Mouse (Mus musculus) testis, adult 2 months (tissue): ENCODE results near the gene Zfp974. TPM values are rescaled to one million over a fixed set of nuclear protein-coding genes. Genes with fewer than 3 reads are reported as not detected.
"Not testable (repeated sequence)": the region's sequence is repeated elsewhere in the genome, so short reads cannot be mapped to it uniquely, and the experiment has no call there.

Experiments used
- H3K27ac ChIP-seq: fragments of 200-500 bp; 2 replicates; pipeline ENCODE4 v1.5.1; 2012; ENCODE audit warnings: low read depth, low read length; ENCODE audit not compliant: control insufficient read depth, insufficient read depth
- H3K27me3 ChIP-seq: fragments of 200-500 bp; 2 replicates; pipeline ENCODE4 v1.6.1; 2012; ENCODE audit warnings: mild to moderate bottlenecking, low read length, moderate library complexity; ENCODE audit not compliant: control insufficient read depth, insufficient read depth
- H3K36me3 ChIP-seq: fragments of 200-500 bp; 2 replicates; pipeline ENCODE4 v1.6.1; 2012; ENCODE audit warnings: mild to moderate bottlenecking, low read length; ENCODE audit not compliant: control insufficient read depth, insufficient read depth
- H3K4me1 ChIP-seq: fragments of 200-500 bp; 2 replicates; pipeline ENCODE4 v1.6.1; 2012; ENCODE audit warnings: low read length; ENCODE audit not compliant: control insufficient read depth, insufficient read depth
- H3K4me3 ChIP-seq: fragments of 200-500 bp; 2 replicates; pipeline ENCODE4 v1.5.1; 2012; ENCODE audit warnings: low read depth, mild to moderate bottlenecking, low read length, moderate library complexity, mixed read lengths; ENCODE audit not compliant: control insufficient read depth
- CTCF ChIP-seq: fragments of 200-500 bp; IDR thresholded peaks from 2 replicates; pipeline ENCODE4 v1.5.1; 2012; ENCODE audit warnings: low read depth, mild to moderate bottlenecking, inconsistent platforms, low read length, moderate library complexity; ENCODE audit not compliant: control insufficient read depth, insufficient read depth, insufficient replicate concordance
- POLR2A ChIP-seq: fragments of 200-500 bp; IDR thresholded peaks from 2 replicates; pipeline ENCODE4 v1.6.1; 2012; ENCODE audit warnings: low read depth, mild to moderate bottlenecking, inconsistent platforms, low read length, moderate library complexity; ENCODE audit not compliant: control insufficient read depth
- polyA plus RNA-seq: library from polyadenylated mRNA; depleted of rRNA; stranded (reverse); fragments of >200 nt; gene quantifications from 2 replicates; pipeline ENCODE4 v1.2.3, GENCODE M21; 2012; rRNA removed

The Zfp974 gene
- polyA plus RNA-seq, 1 experiment, result 15.4 TPM

- Histone ChIP-seq H3K36me3 (no peaks in the 10 kb centered on the region), H3K27me3 (no peaks in the 10 kb centered on the region), H3K27ac (no peak overlapping the region), H3K4me3 (no peak overlapping the region), H3K4me1 (no peaks in the 10 kb centered on the region)
- no peak for TF ChIP-seq POLR2A
- no peak for TF ChIP-seq CTCF
Measured at GRCm38 (mm10) chr7:27905061-27905848, 24.0 kb downstream of the Zfp974 start.

- Histone ChIP-seq H3K4me3 (no peak overlapping the region), H3K4me1 (no peaks in the 10 kb centered on the region), H3K27ac (no peak overlapping the region), H3K36me3 (no peaks in the 10 kb centered on the region), H3K27me3 (no peaks in the 10 kb centered on the region)
- TF ChIP-seq CTCF, result no peak
- no peak for TF ChIP-seq POLR2A
Measured at GRCm38 (mm10) chr7:27900601-27901000, 28.7 kb downstream of the Zfp974 start.

- H3K27ac ChIP-seq, result no peak overlapping the region
- H3K4me3 ChIP-seq, result no peak overlapping the region
- no peak for TF ChIP-seq CTCF
- no peak for TF ChIP-seq POLR2A
- peaks cover 5% of the 10 kb centered on the region for H3K4me1 ChIP-seq
- no peaks in the 10 kb centered on the region for H3K27me3 ChIP-seq
- no peaks in the 10 kb centered on the region for H3K36me3 ChIP-seq
Measured at GRCm38 (mm10) chr7:27881721-27882120, 47.5 kb downstream of the Zfp974 start.

- not testable (repeated sequence) for H3K4me1 ChIP-seq
Measured at GRCm38 (mm10) chr7:27862578-27862977, 66.7 kb downstream of the Zfp974 start.

DNA sequence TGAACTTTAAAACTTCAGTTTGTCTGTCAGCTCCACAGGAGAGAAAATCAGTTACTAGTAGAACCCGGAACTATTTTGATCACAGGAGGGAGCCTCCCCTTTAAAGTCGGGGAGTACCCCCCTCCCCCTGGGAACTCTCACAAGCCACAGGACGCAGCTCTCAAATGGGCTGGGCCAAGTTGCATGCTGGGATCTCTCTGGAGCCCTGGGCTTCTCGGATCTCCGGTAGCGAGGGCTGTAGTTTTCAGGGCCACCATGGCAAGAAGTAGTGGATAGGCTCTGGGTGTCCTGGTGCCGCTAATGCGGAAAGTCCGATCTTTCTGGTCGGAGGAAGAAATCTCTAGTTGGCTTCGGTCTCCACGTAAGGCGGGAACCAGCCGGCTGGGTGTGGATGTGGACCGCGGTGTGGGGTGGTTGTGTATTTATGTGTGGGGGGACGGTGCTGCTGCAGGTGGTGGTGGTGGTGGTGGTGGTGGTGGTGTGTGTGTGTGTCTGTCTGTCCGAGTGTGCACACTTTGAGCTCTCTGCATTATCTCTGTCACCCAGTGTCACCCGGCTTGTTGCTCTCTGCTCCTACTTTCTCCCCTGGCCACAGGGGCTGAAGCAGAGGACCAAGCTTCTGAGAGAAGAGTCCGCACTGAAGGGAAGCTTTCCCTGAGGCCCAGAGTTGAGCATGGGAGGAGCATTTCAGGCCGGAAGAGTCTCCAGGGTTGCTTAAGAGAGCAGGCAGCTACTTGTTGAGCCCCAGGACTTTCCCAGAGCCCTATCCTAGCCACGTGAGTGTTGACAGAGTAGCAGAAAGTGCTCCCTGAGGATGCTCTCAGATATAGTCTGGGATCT is 68.6 kb downstream of the Zfp974 start:
- peak overlapping the region; percentile 54 for H3K27ac ChIP-seq
- peak overlapping the region; percentile 87 for H3K4me3 ChIP-seq
- H3K27me3 ChIP-seq, result no peaks in the 10 kb centered on the region
- TF ChIP-seq POLR2A, result peak; percentile 50; the same call in 1 of the 2 replicates
- no peak for TF ChIP-seq CTCF
- peaks cover 5% of the 10 kb centered on the region for H3K4me1 ChIP-seq
- H3K36me3 ChIP-seq, result no peaks in the 10 kb centered on the region

More at GRCm38 (mm10) chr7:27862578-27862977, 66.7 kb downstream of the Zfp974 start:
- H3K36me3 ChIP-seq, H3K27me3 ChIP-seq, H3K27ac ChIP-seq: not testable (repeated sequence)
- peak overlapping the region; percentile 59 for H3K4me3 ChIP-seq

DNA sequence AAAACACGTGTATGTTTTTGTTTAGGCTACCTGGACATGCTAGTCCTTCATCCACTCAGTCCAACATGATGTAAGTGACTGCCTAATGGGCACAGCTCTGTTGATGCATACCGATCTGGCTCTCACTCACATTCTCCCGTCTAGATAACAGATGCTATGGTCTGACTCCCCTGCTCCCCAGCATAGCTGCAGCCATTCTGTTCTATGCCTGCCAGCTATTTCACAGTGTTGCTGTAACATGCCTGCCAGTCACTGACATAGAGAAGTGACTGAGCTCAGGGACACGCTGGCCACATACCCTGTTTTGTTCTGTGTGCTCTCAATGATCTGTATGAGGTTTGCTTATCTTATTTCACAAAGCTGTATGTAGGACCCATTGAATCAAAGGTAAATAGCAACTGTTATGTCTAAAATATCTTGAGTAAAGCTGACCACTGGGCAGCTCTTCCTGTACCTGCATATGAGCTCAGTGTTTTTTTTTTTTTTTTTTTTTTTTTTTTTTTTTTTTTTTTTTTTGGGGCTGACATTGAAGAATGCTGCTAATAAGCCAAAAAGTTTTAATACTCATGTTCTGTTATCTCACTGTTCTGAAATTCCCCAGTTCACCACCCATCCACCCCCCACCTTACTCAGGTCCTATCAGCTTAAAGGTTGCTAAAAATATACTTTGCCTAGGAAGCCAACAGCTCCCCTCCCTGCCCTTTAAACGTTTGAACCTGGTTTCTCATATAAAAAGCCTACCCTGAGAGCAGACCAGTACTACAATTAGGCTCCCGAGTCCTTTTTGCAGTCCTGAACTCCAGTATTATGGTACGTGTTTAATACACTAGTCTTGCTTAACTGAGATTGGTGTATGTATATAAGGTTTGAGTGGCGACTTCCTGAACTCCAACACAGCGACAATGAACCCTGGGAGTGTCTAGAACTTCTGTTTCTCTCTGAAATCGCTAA is 69.7 kb downstream of the Zfp974 start:
- peak overlapping the region; percentile 87; the same call in 1 of the 2 replicates for H3K4me3 ChIP-seq
- TF ChIP-seq POLR2A, result no peak
- TF ChIP-seq CTCF, result no peak
- no peaks in the 10 kb centered on the region for H3K36me3 ChIP-seq
- H3K27ac ChIP-seq, result peak overlapping the region; percentile 54; the same call in 1 of the 2 replicates
- H3K4me1 ChIP-seq, result peaks cover 5% of the 10 kb centered on the region
- no peaks in the 10 kb centered on the region for H3K27me3 ChIP-seq

Other genes with a start within 250 kb of the Zfp974 start
- 27.7 and 38.1 TPM in 2 replicates for gene Zfp607b, start 240.1 kb downstream of the Zfp974 start, polyA plus RNA-seq
- 4.7 and 8.0 TPM in 2 replicates for gene Zfp60, start 198.1 kb downstream of the Zfp974 start, polyA plus RNA-seq
- gene Zfp626, start 122.3 kb downstream of the Zfp974 start, polyA plus RNA-seq, result 4.1 and 6.3 TPM in 2 replicates
- 2.0 and 2.3 TPM in 2 replicates for gene Zfp59, start 90.9 kb downstream of the Zfp974 start, polyA plus RNA-seq
- 3.4 and 4.3 TPM in 2 replicates for gene Zfp607a, start 71.9 kb downstream of the Zfp974 start, polyA plus RNA-seq
- gene Zfp780b, start 49.7 kb upstream of the Zfp974 start, polyA plus RNA-seq, result 1.5 and 1.6 TPM in 2 replicates
- 1.3 and 2.8 TPM in 2 replicates for gene Zfp850, start 84.7 kb upstream of the Zfp974 start, polyA plus RNA-seq
- gene Psmc4, start 120.6 kb upstream of the Zfp974 start, polyA plus RNA-seq, result 55.5 and 57.6 TPM in 2 replicates
- 1.3 and 3.4 TPM in 2 replicates for gene Fcgbp, start 141.8 kb upstream of the Zfp974 start, polyA plus RNA-seq
- gene 9530053A07Rik, start 200.0 kb upstream of the Zfp974 start, polyA plus RNA-seq, result 0.04 and 0.05 TPM in 2 replicates
- 41.3 and 50.0 TPM in 2 replicates for gene Fbl, start 240.2 kb upstream of the Zfp974 start, polyA plus RNA-seq